Comparison of ENCODE assay signal across 8 mouse cellular contexts in the genomic region with DNA sequence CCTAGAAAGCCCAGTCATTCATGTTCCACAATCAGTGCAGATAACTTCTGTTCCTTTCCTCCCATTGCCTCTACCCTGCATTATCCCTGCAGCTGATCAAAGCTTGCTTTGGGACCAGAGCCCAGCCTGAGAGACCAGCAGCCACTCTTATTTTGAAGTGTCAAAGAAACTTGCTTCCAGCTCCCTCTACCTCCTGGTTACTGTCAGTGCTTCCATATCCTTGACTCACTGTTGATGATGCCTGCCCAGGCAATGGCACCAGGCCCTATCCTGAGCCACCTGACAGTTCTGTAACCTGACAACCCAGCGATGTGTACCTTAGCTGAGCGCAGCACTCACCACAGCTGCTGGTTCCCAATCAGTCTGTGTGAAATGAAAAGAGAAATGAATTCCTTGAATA.
DNase-seq lines count a peak whose midpoint lies in the region.

No protein-coding gene starts in this region.

- peak; percentile 9 for DNase-seq in embryo, embryonic 10 days (ENCODE audit: low spot score)
- DNase-seq in embryo, embryonic 9.5 days (ENCODE audit: extremely low spot score): no peak
- peak; percentile 20 to 22 for DNase-seq in left cerebral cortex, adult 18-20 months (ENCODE audit: low spot score in 2 of 2)
- no peak for DNase-seq in left cerebral cortex, adult 11 months (ENCODE audit: low spot score)
- DNase-seq in heart, postnatal 4 days: peak; percentile 15
- DNase-seq in right cerebral cortex, adult 2 months (ENCODE audit: low spot score in 2 of 2): peak; percentile 26 to 38
- DNase-seq in yolk sac, embryonic 10.5 days (ENCODE audit: low spot score): no peak
- no peak for DNase-seq in adrenal gland, postnatal 4 days (ENCODE audit: low spot score in 2 of 2)

Comparison
In these comparisons a context has a peak if more than half of its experiments do, and no peak if none do; other contexts are left out.
1. DNase-seq: peak in embryo, embryonic 10 days (single experiment), left cerebral cortex, adult 18-20 months (2 of 2), heart, postnatal 4 days (single experiment) and right cerebral cortex, adult 2 months (2 of 2); none in embryo, embryonic 9.5 days (single experiment), left cerebral cortex, adult 11 months (single experiment), yolk sac, embryonic 10.5 days (single experiment) and adrenal gland, postnatal 4 days (0 of 2).